In the genomic region with DNA sequence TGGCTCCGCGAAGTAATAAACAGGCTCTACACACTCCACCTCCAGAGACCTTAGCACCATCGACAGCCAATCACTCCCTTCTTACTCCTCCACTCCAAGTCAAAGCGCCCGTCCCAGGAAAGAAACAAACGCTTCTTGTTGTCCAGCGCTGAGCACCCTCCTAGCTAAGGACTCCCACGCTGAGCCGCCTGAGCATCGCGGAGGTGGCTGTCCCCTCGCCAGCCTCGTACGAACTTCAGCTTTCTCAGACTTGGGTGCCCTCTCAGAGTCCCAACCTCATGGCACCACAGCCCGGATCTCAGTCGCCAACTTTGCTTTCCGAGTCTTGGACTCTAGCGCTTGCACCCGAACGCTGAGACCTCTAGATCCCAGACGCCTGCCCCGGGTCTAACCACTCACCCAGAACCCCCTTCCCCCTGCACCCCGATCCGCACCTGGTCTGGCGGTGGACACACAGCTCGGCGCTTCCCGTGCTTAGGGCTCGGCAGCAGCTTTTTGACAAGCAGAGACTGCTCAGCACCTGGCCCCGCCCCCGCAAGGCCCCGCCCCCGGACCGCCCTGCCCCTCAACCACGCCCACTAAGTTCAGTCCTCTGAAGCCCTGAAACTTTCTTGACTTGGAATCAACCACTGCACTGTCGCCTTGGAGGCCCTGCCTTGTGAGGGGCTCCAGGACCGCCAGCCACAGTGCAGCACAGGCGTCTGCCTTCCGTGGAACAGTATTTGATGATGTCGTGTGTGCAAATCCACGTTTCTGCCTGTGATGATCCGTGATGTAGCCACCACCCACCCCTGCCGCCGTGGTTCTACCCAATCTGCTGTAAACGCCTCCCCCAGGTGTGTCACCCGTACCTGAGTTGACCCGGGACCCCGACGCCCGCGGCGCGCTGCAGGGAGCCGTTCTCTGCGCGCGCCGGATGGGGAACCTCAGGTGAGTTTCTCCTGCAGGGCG, we compare ENCODE assay signal across 8 mouse cellular contexts. TPM values are rescaled to one million over a fixed set of nuclear protein-coding genes. Genes with fewer than 3 reads are reported as not detected.
DNase-seq lines count a peak whose midpoint lies in the region; ATAC-seq and TF ChIP-seq lines count a peak whose summit lies in the region.

No protein-coding gene starts in this region.

- no peaks in the 10 kb centered on the region for H3K9me3 ChIP-seq in lung, postnatal 0 days (ENCODE audit: low read length)

- peak; percentile 24 to 55 for DNase-seq in cerebellum, postnatal 25 days
- DNase-seq in cerebellum, postnatal 4 days (ENCODE audit: low spot score in 2 of 2) = no peak
- peak; percentile 83 for DNase-seq in kidney, adult 18-20 months
- peak; percentile 89 for DNase-seq in lung, postnatal 0 days (ENCODE audit: low spot score)
- DNase-seq in ovary, postnatal 10 days (ENCODE audit: low spot score) = peak; percentile 15
- peak; percentile 59 for DNase-seq in urinary bladder, postnatal 25 days (ENCODE audit: low spot score)

- H3K4me2 ChIP-seq in lung, postnatal 0 days (replicated peaks; ENCODE audit: low read depth, low read length) = peak overlapping the region; percentile 82

- ATAC-seq in common myeloid progenitor, adult 5-6 weeks (replicated peaks; ENCODE audit: low read depth, poor library complexity, severe bottlenecking) = peak; percentile 64
- peak; percentile 61 for ATAC-seq in granulocyte monocyte progenitor cell, adult 5-6 weeks (replicated peaks; ENCODE audit: poor library complexity, severe bottlenecking)
- peak; percentile 90 for ATAC-seq in lung, postnatal 0 days

- no peak for TF ChIP-seq EP300 in lung, postnatal 0 days (IDR thresholded peaks at IDR 0.05)

- TF ChIP-seq CTCF in lung, postnatal 0 days (IDR thresholded peaks at IDR 0.05) = no peak

- H3K27ac ChIP-seq in lung, postnatal 0 days (ENCODE audit: low read length) = peak overlapping the region; percentile 2; the same call in 1 of the 2 replicates

- H3K4me1 ChIP-seq in lung, postnatal 0 days (ENCODE audit: insufficient read depth, low read depth, low read length) = no peaks in the 10 kb centered on the region

- peak overlapping the region; percentile 46 for H3K4me3 ChIP-seq in lung, postnatal 0 days (ENCODE audit: low read depth, low read length)

- 2% methylated on average over 59 of the region's 59 CpGs for WGBS in lung, postnatal 0 days

- H3K9ac ChIP-seq in lung, postnatal 0 days (replicated peaks; ENCODE audit: low read depth) = peak overlapping the region; percentile 24; the same call in 1 of the 2 replicates

- no peaks in the 10 kb centered on the region for H3K36me3 ChIP-seq in lung, postnatal 0 days (ENCODE audit: insufficient read depth, low read length)

- no peaks in the 10 kb centered on the region for H3K27me3 ChIP-seq in lung, postnatal 0 days (replicated peaks; ENCODE audit: insufficient read depth, low read length)

RNA-seq across cellular contexts. Expression of gene Vdr, which starts 2.4 kb away (rescaled TPM):
- 3.0 and 3.5 TPM in 2 replicates for total RNA-seq in common myeloid progenitor, adult 5-6 weeks (2017)
- 12.9 and 25.6 TPM in 2 replicates for total RNA-seq in granulocyte monocyte progenitor cell, adult 5-6 weeks (2014; fragmentation: Nextera tagmentation)
- 2.3 and 2.5 TPM in 2 replicates for total RNA-seq in granulocyte monocyte progenitor cell, adult 5-6 weeks (2017)
- 2.6 TPM in 2 replicates for polyA plus RNA-seq in lung, postnatal 0 days (2015; fragmentation: Nextera tagmentation; extraction: Ambion mirVana)

RNA-seq across cellular contexts. Expression of gene Tmem106c, which starts 55.9 kb away (rescaled TPM):
- total RNA-seq in common myeloid progenitor, adult 5-6 weeks (2017) = 26.4 and 40.0 TPM in 2 replicates
- 48.8 and 61.7 TPM in 2 replicates for total RNA-seq in granulocyte monocyte progenitor cell, adult 5-6 weeks (2014; fragmentation: Nextera tagmentation)
- total RNA-seq in granulocyte monocyte progenitor cell, adult 5-6 weeks (2017) = 29.0 and 32.7 TPM in 2 replicates
- polyA plus RNA-seq in lung, postnatal 0 days (2015; fragmentation: Nextera tagmentation; extraction: Ambion mirVana) = 30.3 and 36.7 TPM in 2 replicates

Comparison
In these comparisons a context has a peak if more than half of its experiments do, and no peak if none do; other contexts are left out.
1. DNase-seq: peak in cerebellum, postnatal 25 days (2 of 2), kidney, adult 18-20 months (single experiment), lung, postnatal 0 days (single experiment), ovary, postnatal 10 days (single experiment) and urinary bladder, postnatal 25 days (single experiment); none in cerebellum, postnatal 4 days (0 of 2).
2. Peak in every context shown above with its lines, with median percentiles within 50 percentile points of each other: ATAC-seq.